13 mouse cellular contexts compared by ENCODE assay signal in the genomic region with DNA sequence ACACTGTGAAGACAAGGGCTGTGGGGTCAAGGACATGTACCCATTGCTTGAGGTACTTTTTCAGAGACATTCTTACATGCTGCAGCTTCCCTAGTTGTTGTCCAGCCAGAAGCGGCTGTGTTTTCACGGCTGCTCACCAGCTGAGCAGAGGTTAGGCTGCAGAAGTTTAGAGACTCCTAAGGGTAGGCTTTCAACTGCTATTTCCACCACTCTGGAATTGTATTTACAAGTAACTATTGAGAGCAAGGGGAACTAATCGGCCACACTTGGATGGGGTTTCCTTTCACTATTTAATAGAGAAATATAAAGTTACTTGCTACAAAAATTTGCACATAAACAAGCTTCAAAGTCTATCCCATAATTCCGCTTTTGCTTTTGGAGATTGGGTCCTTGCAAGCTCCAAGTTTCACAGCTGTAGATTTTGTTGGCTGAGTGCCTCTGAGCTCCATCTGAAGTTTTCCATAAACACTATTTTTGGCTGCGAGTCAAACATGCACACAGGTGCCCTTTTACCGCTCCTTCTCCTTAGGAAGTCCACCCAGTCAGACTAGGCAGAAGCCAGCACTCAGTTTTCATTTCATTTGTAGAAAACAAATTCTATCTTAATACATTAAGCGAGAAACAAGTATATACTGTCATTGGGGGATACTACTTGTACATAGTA. TPM values are rescaled to one million over a fixed set of nuclear protein-coding genes. Genes with fewer than 3 reads are reported as not detected.
A peak's percentile ranks its signal among the peaks of the same experiment; 100 is the strongest.
DNase-seq lines count a peak whose midpoint lies in the region; ATAC-seq and TF ChIP-seq lines count a peak whose summit lies in the region.
"Had no signal": no experiment of that assay in that cellular context is flagged by ENCODE, and none has a peak within 500 bp of the region (broad histone marks: within the 10 kb centered on the region; RNA-seq: fewer than 3 reads in every experiment).

No protein-coding gene starts in this region.

- no peak overlapping the region for H3K27ac ChIP-seq in forebrain, postnatal 0 days (ENCODE audit: low read depth, low read length)
- H3K27ac ChIP-seq in forebrain, embryonic 15.5 days (replicated peaks): no peak overlapping the region

- H3K9ac ChIP-seq in forebrain, postnatal 0 days: no peak overlapping the region
- no peak overlapping the region for H3K9ac ChIP-seq in forebrain, embryonic 15.5 days (replicated peaks)

- no peaks in the 10 kb centered on the region for H3K27me3 ChIP-seq in forebrain, postnatal 0 days (ENCODE audit: insufficient read depth, low read length)
- H3K27me3 ChIP-seq in forebrain, embryonic 15.5 days: no peaks in the 10 kb centered on the region

- intact Hi-C loops in left cerebral cortex, postnatal 14 days (cut with DNase I): no loop called here

- no peaks in the 10 kb centered on the region for H3K4me1 ChIP-seq in forebrain, postnatal 0 days (ENCODE audit: insufficient read depth)
- 0 out of 2 replicates have a peak, but pooled peaks cover 7% of the 10 kb centered on the region for H3K4me1 ChIP-seq in forebrain, embryonic 15.5 days

- no peak overlapping the region for H3K4me2 ChIP-seq in forebrain, postnatal 0 days (ENCODE audit: low read depth)
- no peak overlapping the region for H3K4me2 ChIP-seq in forebrain, embryonic 15.5 days (replicated peaks)

- TF ChIP-seq CTCF in forebrain, postnatal 0 days (IDR thresholded peaks at IDR 0.05; ENCODE audit: low read depth): no peak

- 74% methylated on average over 7 of the region's 7 CpGs for WGBS in forebrain, postnatal 0 days
- WGBS in forebrain, embryonic 15.5 days: 80% methylated on average over 7 of the region's 7 CpGs

- ATAC-seq in forebrain, postnatal 0 days: no peak
- ATAC-seq in forebrain, embryonic 15.5 days (replicated peaks): no peak

- H3K36me3 ChIP-seq in forebrain, postnatal 0 days (ENCODE audit: insufficient read depth): peaks cover 5% of the 10 kb centered on the region; the same call in 1 of the 2 replicates
- peaks cover 3% of the 10 kb centered on the region; the same call in 1 of the 2 replicates for H3K36me3 ChIP-seq in forebrain, embryonic 15.5 days

- peak; percentile 14 for DNase-seq in forebrain, postnatal 0 days
- peak; percentile 34 to 40 for DNase-seq in left cerebral cortex, postnatal 14 days (ENCODE audit: low spot score in 2 of 2)
- DNase-seq in left cerebral cortex, adult 9 months (ENCODE audit: low spot score in 2 of 2): no peak
- DNase-seq in kidney, postnatal 14 days: peak; percentile 80
- peak; percentile 53 for DNase-seq in lung, postnatal 25 days (ENCODE audit: low spot score)
- DNase-seq in layer of hippocampus, adult 8-10 months (ENCODE audit: low spot score in 2 of 2): no peak
- DNase-seq in left cerebral cortex, adult 11 months (ENCODE audit: low spot score): no peak
- DNase-seq: adrenal gland, postnatal 25 days; B cell, adult 2 months; cerebellum, postnatal 14 days; gastrocnemius, postnatal 25 days; liver had no signal

- H3K9me3 ChIP-seq in forebrain, postnatal 0 days (ENCODE audit: low read length): no peaks in the 10 kb centered on the region
- H3K9me3 ChIP-seq in forebrain, embryonic 15.5 days: no peaks in the 10 kb centered on the region

- H3K4me3 ChIP-seq in forebrain, postnatal 0 days (ENCODE audit: low read depth, low read length): no peak overlapping the region
- H3K4me3 ChIP-seq in forebrain, embryonic 15.5 days: no peak overlapping the region

RNA-seq across cellular contexts. Expression of a gene that starts 2.5 kb away (rescaled TPM):
- total RNA-seq in forebrain, postnatal 0 days (2014; rRNA removed): 1.9 and 4.8 TPM in 2 replicates
- polyA plus RNA-seq in forebrain, postnatal 0 days (2015; fragmentation: Nextera tagmentation; extraction: Ambion mirVana): 17.0 and 17.5 TPM in 2 replicates
- 6.0 and 11.8 TPM in 2 replicates for polyA plus RNA-seq in forebrain, embryonic 15.5 days (2015; fragmentation: Nextera tagmentation; extraction: Ambion mirVana)
- total RNA-seq in left cerebral cortex, postnatal 14 days (2021): 1 to 10 TPM; 3.3 to 4.5 TPM
- total RNA-seq in layer of hippocampus, adult 8-10 months (2022): 1 to 10 TPM; 2.1 to 4.6 (median 2.7) TPM
- total RNA-seq: adrenal gland, postnatal 25 days; gastrocnemius, postnatal 25 days had no signal

Comparison
In these comparisons a context has a peak if more than half of its experiments do, and no peak if none do; other contexts are left out.
1. DNase-seq: peak in forebrain, postnatal 0 days (single experiment), left cerebral cortex, postnatal 14 days (2 of 2), kidney, postnatal 14 days (single experiment) and lung, postnatal 25 days (single experiment); none in left cerebral cortex, adult 9 months (0 of 2), layer of hippocampus, adult 8-10 months (0 of 2) and left cerebral cortex, adult 11 months (single experiment).